Mouse (Mus musculus) lung, embryonic 15.5 days (tissue): ENCODE data around the gene Kif4. TPM values are rescaled to one million over a fixed set of nuclear protein-coding genes. Genes with fewer than 3 reads are reported as not detected.
A peak's percentile ranks its signal among the peaks of the same experiment; 100 is the strongest.

Source experiments
- ATAC-seq: fragments of 200-750 bp; cut with Nextera tagmentation; 2 replicates; pipeline ENCODE4 v1.8.0; 2017; ENCODE audit warnings: moderate number of reproducible peaks, borderline replicate concordance; ENCODE audit not compliant: low FRiP score, low TSS enrichment; ENCODE audit errors: extremely low read depth
- H3K27ac ChIP-seq: fragments of 300-500 bp; sonication (generic); 2 replicates; pipeline ENCODE4 v1.5.1; 2015; ENCODE audit warnings: moderate library complexity, mild to moderate bottlenecking, inconsistent platforms
- H3K27me3 ChIP-seq: fragments of 300-500 bp; sonication (generic); 2 replicates; pipeline ENCODE4 v1.6.1; 2015; ENCODE audit warnings: inconsistent platforms
- H3K36me3 ChIP-seq: fragments of 300-500 bp; sonication (generic); 2 replicates; pipeline ENCODE4 v1.6.1; 2015; ENCODE audit warnings: inconsistent platforms
- H3K4me1 ChIP-seq: fragments of 300-500 bp; sonication (generic); 2 replicates; pipeline ENCODE4 v1.6.1; 2015; ENCODE audit warnings: inconsistent platforms
- H3K4me2 ChIP-seq: fragments of 300-500 bp; sonication (generic); 2 replicates; pipeline ENCODE4 v1.6.1; 2015; ENCODE audit warnings: inconsistent platforms, mild to moderate bottlenecking, moderate library complexity
- H3K4me3 ChIP-seq: fragments of 300-500 bp; sonication (generic); 2 replicates; pipeline ENCODE4 v1.5.1; 2015; ENCODE audit warnings: mild to moderate bottlenecking, inconsistent platforms
- H3K9ac ChIP-seq: fragments of 300-500 bp; sonication (generic); 2 replicates; pipeline ENCODE4 v1.6.1; 2015; ENCODE audit warnings: inconsistent platforms
- H3K9me3 ChIP-seq: fragments of 300-500 bp; sonication (generic); 2 replicates; pipeline ENCODE4 v1.6.1; 2016; ENCODE audit warnings: inconsistent platforms
- WGBS: fragments of 180-500 bp; shearing (Covaris S2); methylation state at CpG from one replicate; pipeline ENCODE4 v1.1.7; 2015; 5-methylcytosine and 5-hydroxymethylcytosine counted together
- polyA plus RNA-seq: library from polyadenylated mRNA; unstranded; fragments of >200 nt; fragmentation: Nextera tagmentation; extraction: Ambion mirVana; gene quantifications from 2 replicates; pipeline ENCODE4 v1.2.1, GENCODE M21; 2015

Gene Kif4
- polyA plus RNA-seq, 1 experiment from 2014 or later = 33.6 TPM

GRCm38 (mm10) chrX:100734359-100734758 lies 108.8 kb downstream of the Kif4 start:
- Histone ChIP-seq H3K27ac (no peak overlapping the region), H3K4me2 (no peak overlapping the region), H3K9me3 (no peaks in the 10 kb centered on the region), H3K4me1 (0 out of 2 replicates have a peak, but pooled peaks cover 4% of the 10 kb centered on the region), H3K4me3 (no peak overlapping the region), H3K9ac (no peak overlapping the region), H3K27me3 (peaks cover 17% of the 10 kb centered on the region), H3K36me3 (no peaks in the 10 kb centered on the region)
- ATAC-seq = no peak
- WGBS = 66% methylated on average over 7 of the region's 7 CpGs

- H3K27me3 ChIP-seq = peaks cover 14% of the 10 kb centered on the region
- no peak for ATAC-seq
- no peaks in the 10 kb centered on the region for H3K4me1 ChIP-seq
- H3K4me2 ChIP-seq = peak overlapping the region; percentile 52
- no peaks in the 10 kb centered on the region for H3K9me3 ChIP-seq
- no peak overlapping the region for H3K9ac ChIP-seq
- H3K27ac ChIP-seq = no peak overlapping the region
- H3K4me3 ChIP-seq = peak overlapping the region; percentile 25
- no peaks in the 10 kb centered on the region for H3K36me3 ChIP-seq
- WGBS = 18% methylated on average over 14 of the region's 14 CpGs
Observed at GRCm38 (mm10) chrX:100738918-100739317, 113.4 kb downstream of the Kif4 start.

GRCm38 (mm10) chrX:100739443-100739842 lies 113.9 kb downstream of the Kif4 start:
- 32% methylated on average over 10 of the region's 10 CpGs for WGBS
- H3K36me3 ChIP-seq = no peaks in the 10 kb centered on the region
- no peaks in the 10 kb centered on the region for H3K9me3 ChIP-seq
- no peaks in the 10 kb centered on the region for H3K4me1 ChIP-seq
- peak overlapping the region; percentile 52 for H3K4me2 ChIP-seq
- H3K9ac ChIP-seq = no peak overlapping the region
- ATAC-seq = no peak
- peak overlapping the region; percentile 25 for H3K4me3 ChIP-seq
- peaks cover 14% of the 10 kb centered on the region for H3K27me3 ChIP-seq
- no peak overlapping the region for H3K27ac ChIP-seq

GRCm38 (mm10) chrX:100740785-100741184 lies 115.2 kb downstream of the Kif4 start:
- no peak for ATAC-seq
- no peak overlapping the region for H3K27ac ChIP-seq
- no peaks in the 10 kb centered on the region for H3K36me3 ChIP-seq
- no peaks in the 10 kb centered on the region for H3K4me1 ChIP-seq
- H3K9ac ChIP-seq = no peak overlapping the region
- no peak overlapping the region for H3K4me3 ChIP-seq
- 58% methylated on average over 6 of the region's 6 CpGs for WGBS
- H3K9me3 ChIP-seq = no peaks in the 10 kb centered on the region
- peaks cover 14% of the 10 kb centered on the region for H3K27me3 ChIP-seq
- H3K4me2 ChIP-seq = no peak overlapping the region

- 16% methylated on average over 10 of the region's 10 CpGs for WGBS
- H3K9me3 ChIP-seq = no peaks in the 10 kb centered on the region
- peaks cover 14% of the 10 kb centered on the region for H3K27me3 ChIP-seq
- H3K4me3 ChIP-seq = no peak overlapping the region
- H3K27ac ChIP-seq = no peak overlapping the region
- H3K9ac ChIP-seq = no peak overlapping the region
- no peaks in the 10 kb centered on the region for H3K36me3 ChIP-seq
- ATAC-seq = no peak
- no peaks in the 10 kb centered on the region for H3K4me1 ChIP-seq
- no peak overlapping the region for H3K4me2 ChIP-seq
Observed at GRCm38 (mm10) chrX:100741940-100742339, 116.4 kb downstream of the Kif4 start.

- Histone ChIP-seq H3K9ac (no peak overlapping the region), H3K4me2 (no peak overlapping the region), H3K27ac (no peak overlapping the region), H3K36me3 (no peaks in the 10 kb centered on the region), H3K27me3 (peaks cover 19% of the 10 kb centered on the region), H3K4me1 (peaks cover 6% of the 10 kb centered on the region), H3K4me3 (no peak overlapping the region), H3K9me3 (no peaks in the 10 kb centered on the region)
- ATAC-seq = no peak
- 82% methylated on average over 6 of the region's 6 CpGs for WGBS
Observed at GRCm38 (mm10) chrX:100765855-100766254, 140.3 kb downstream of the Kif4 start.

- ATAC-seq = 0 out of 2 replicates have a peak, but pooled peaks have one; percentile 14
Observed at GRCm38 (mm10) chrX:100767181-100767884, 141.8 kb downstream of the Kif4 start, which contains the start of gene Dlg3. Dlg3 (plus strand) TSS chrX:100767722.

GRCm38 (mm10) chrX:100767885-100768626 lies 142.5 kb downstream of the Kif4 start:
- Histone ChIP-seq H3K4me2 (peak overlapping the region; percentile 68), H3K36me3 (no peaks in the 10 kb centered on the region), H3K9ac (no peak overlapping the region), H3K9me3 (no peaks in the 10 kb centered on the region), H3K4me3 (peak overlapping the region; percentile 35), H3K27ac (no peak overlapping the region), H3K27me3 (peaks cover 19% of the 10 kb centered on the region), H3K4me1 (peaks cover 6% of the 10 kb centered on the region)
- ATAC-seq = peak; percentile 27; the same call in 1 of the 2 replicates
- WGBS = 30% methylated on average over 24 of the region's 36 CpGs

More at GRCm38 (mm10) chrX:100767181-100767884, 141.8 kb downstream of the Kif4 start, which contains the start of gene Dlg3:
- no peaks in the 10 kb centered on the region for H3K36me3 ChIP-seq
- H3K27me3 ChIP-seq = peaks cover 19% of the 10 kb centered on the region
- no peaks in the 10 kb centered on the region for H3K9me3 ChIP-seq
- no peak within 1 kb of the TSS for H3K9ac ChIP-seq
- 23% methylated on average over 25 of the region's 26 CpGs for WGBS
- H3K4me1 ChIP-seq = peaks cover 6% of the 10 kb centered on the region
- no peak within 1 kb of the TSS for H3K27ac ChIP-seq
- peak within 1 kb of the TSS; percentile 68 for H3K4me2 ChIP-seq
- H3K4me3 ChIP-seq = peak within 1 kb of the TSS; percentile 35

- Histone ChIP-seq H3K4me1 (peaks cover 6% of the 10 kb centered on the region), H3K4me3 (no peak overlapping the region), H3K9me3 (no peaks in the 10 kb centered on the region), H3K9ac (no peak overlapping the region), H3K27ac (no peak overlapping the region), H3K4me2 (no peak overlapping the region), H3K27me3 (peaks cover 19% of the 10 kb centered on the region), H3K36me3 (no peaks in the 10 kb centered on the region)
- WGBS = 85% methylated on average over 5 of the region's 5 CpGs
- ATAC-seq = no peak
Observed at GRCm38 (mm10) chrX:100769281-100769680, 143.7 kb downstream of the Kif4 start.

- Histone ChIP-seq H3K36me3 (no peaks in the 10 kb centered on the region), H3K9ac (peak overlapping the region; percentile 58), H3K4me1 (peaks cover 4% of the 10 kb centered on the region), H3K27ac (peak overlapping the region; percentile 57), H3K27me3 (no peaks in the 10 kb centered on the region), H3K4me3 (peak overlapping the region; percentile 46), H3K9me3 (no peaks in the 10 kb centered on the region), H3K4me2 (peak overlapping the region; percentile 59)
- WGBS = 14% methylated on average over 22 of the region's 23 CpGs
- ATAC-seq = peak; percentile 45
Observed at GRCm38 (mm10) chrX:100774341-100774811, 148.8 kb downstream of the Kif4 start.

GRCm38 (mm10) chrX:100775405-100775804 lies 149.9 kb downstream of the Kif4 start:
- Histone ChIP-seq H3K4me3 (no peak overlapping the region), H3K9me3 (no peaks in the 10 kb centered on the region), H3K4me1 (peaks cover 4% of the 10 kb centered on the region), H3K36me3 (no peaks in the 10 kb centered on the region), H3K9ac (no peak overlapping the region), H3K27me3 (no peaks in the 10 kb centered on the region), H3K27ac (no peak overlapping the region), H3K4me2 (no peak overlapping the region)
- 71% methylated on average over 3 of the region's 3 CpGs for WGBS
- ATAC-seq = no peak

GRCm38 (mm10) chrX:100776494-100776893 lies 151.0 kb downstream of the Kif4 start:
- Histone ChIP-seq H3K4me1 (peaks cover 4% of the 10 kb centered on the region), H3K4me3 (peak overlapping the region; percentile 58), H3K4me2 (peak overlapping the region; percentile 57), H3K9ac (no peak overlapping the region), H3K27ac (peak overlapping the region; percentile 83), H3K36me3 (no peaks in the 10 kb centered on the region), H3K9me3 (no peaks in the 10 kb centered on the region), H3K27me3 (no peaks in the 10 kb centered on the region)
- 0 out of 2 replicates have a peak, but pooled peaks have one; percentile 16 for ATAC-seq
- WGBS = 14% methylated on average over 9 of the region's 9 CpGs
